Mouse (Mus musculus): ENCODE results near the gene A830018L16Rik. TPM values are rescaled to one million over a fixed set of nuclear protein-coding genes. Genes with fewer than 3 reads are reported as not detected.
"Not testable (repeated sequence)": the region's sequence is repeated elsewhere in the genome, so short reads cannot be mapped to it uniquely, and the experiment has no call there.

Gene A830018L16Rik
- polyA plus RNA-seq, 1 experiment from 2014 or later, result 0.84 TPM

- no peak for ATAC-seq (ENCODE audit: extremely low read depth, insufficient number of reproducible peaks, low FRiP score, low TSS enrichment)
- no peak overlapping the region for H3K4me2 ChIP-seq
- no peaks in the 10 kb centered on the region for H3K27me3 ChIP-seq (replicated peaks)
- no peak overlapping the region for H3K9ac ChIP-seq
- no peaks in the 10 kb centered on the region for H3K36me3 ChIP-seq
- H3K4me1 ChIP-seq, result no peaks in the 10 kb centered on the region
- no peak overlapping the region for H3K27ac ChIP-seq (replicated peaks)
- H3K4me3 ChIP-seq, result no peak overlapping the region
- H3K9me3 ChIP-seq, result peaks cover 3% of the 10 kb centered on the region; the same call in 1 of the 2 replicates
- 41% methylated on average over 5 of the region's 5 CpGs for WGBS
Observed at GRCm38 (mm10) chr1:11467065-11467643, 53.2 kb downstream of the A830018L16Rik start.

- Histone ChIP-seq H3K36me3 (no peaks in the 10 kb centered on the region), H3K4me3 (no peak overlapping the region), H3K9me3 (no peaks in the 10 kb centered on the region), H3K27ac (replicated peaks) (no peak overlapping the region), H3K4me1 (no peaks in the 10 kb centered on the region), H3K4me2 (no peak overlapping the region), H3K9ac (no peak overlapping the region), H3K27me3 (replicated peaks) (no peaks in the 10 kb centered on the region)
- WGBS, result 54% methylated on average over 2 of the region's 2 CpGs
- no peak for ATAC-seq (ENCODE audit: extremely low read depth, insufficient number of reproducible peaks, low FRiP score, low TSS enrichment)
Observed at GRCm38 (mm10) chr1:11492936-11493335, 79.0 kb downstream of the A830018L16Rik start.

- no peaks in the 10 kb centered on the region for H3K9me3 ChIP-seq
- no peak overlapping the region for H3K4me3 ChIP-seq
- ATAC-seq (ENCODE audit: extremely low read depth, insufficient number of reproducible peaks, low FRiP score, low TSS enrichment), result no peak
- no peaks in the 10 kb centered on the region for H3K4me1 ChIP-seq
- H3K9ac ChIP-seq, result no peak overlapping the region
- H3K27ac ChIP-seq (replicated peaks), result no peak overlapping the region
- no peak overlapping the region for H3K4me2 ChIP-seq
- no peaks in the 10 kb centered on the region for H3K36me3 ChIP-seq
- H3K27me3 ChIP-seq (replicated peaks), result no peaks in the 10 kb centered on the region
Observed at GRCm38 (mm10) chr1:11501556-11501955, 87.7 kb downstream of the A830018L16Rik start.

- not testable (repeated sequence) for H3K4me3 ChIP-seq; ATAC-seq (ENCODE audit: extremely low read depth, insufficient number of reproducible peaks, low FRiP score, low TSS enrichment); H3K4me1 ChIP-seq; H3K36me3 ChIP-seq; H3K27me3 ChIP-seq (replicated peaks); H3K9me3 ChIP-seq; H3K9ac ChIP-seq; H3K27ac ChIP-seq (replicated peaks); H3K4me2 ChIP-seq
- WGBS, result 76% methylated on average over 1 of the region's 1 CpGs
Observed at GRCm38 (mm10) chr1:11549810-11550209, 135.9 kb downstream of the A830018L16Rik start.

GRCm38 (mm10) chr1:11565309-11565708 is 151.4 kb downstream of the A830018L16Rik start:
- H3K36me3 ChIP-seq, result no peaks in the 10 kb centered on the region

GRCm38 (mm10) chr1:11566730-11567129 is 152.8 kb downstream of the A830018L16Rik start:
- 0 out of 2 replicates have a peak, but pooled peaks cover 3% of the 10 kb centered on the region for H3K27me3 ChIP-seq (replicated peaks)
- no peaks in the 10 kb centered on the region for H3K36me3 ChIP-seq
- WGBS, result 55% methylated on average over 2 of the region's 2 CpGs
- no peaks in the 10 kb centered on the region for H3K9me3 ChIP-seq
- no peak overlapping the region for H3K4me2 ChIP-seq
- no peak overlapping the region for H3K27ac ChIP-seq (replicated peaks)
- no peak for ATAC-seq (ENCODE audit: extremely low read depth, insufficient number of reproducible peaks, low FRiP score, low TSS enrichment)
- H3K9ac ChIP-seq, result no peak overlapping the region
- H3K4me1 ChIP-seq, result no peaks in the 10 kb centered on the region
- no peak overlapping the region for H3K4me3 ChIP-seq

More at GRCm38 (mm10) chr1:11565309-11565708, 151.4 kb downstream of the A830018L16Rik start:
- ATAC-seq (ENCODE audit: extremely low read depth, insufficient number of reproducible peaks, low FRiP score, low TSS enrichment), result no peak
- no peak overlapping the region for H3K4me2 ChIP-seq
- 0 out of 2 replicates have a peak, but pooled peaks cover 3% of the 10 kb centered on the region for H3K27me3 ChIP-seq (replicated peaks)
- no peak overlapping the region for H3K4me3 ChIP-seq
- no peaks in the 10 kb centered on the region for H3K4me1 ChIP-seq
- no peaks in the 10 kb centered on the region for H3K9me3 ChIP-seq
- WGBS, result 10% methylated on average over 6 of the region's 6 CpGs
- H3K27ac ChIP-seq (replicated peaks), result no peak overlapping the region
- H3K9ac ChIP-seq, result no peak overlapping the region

GRCm38 (mm10) chr1:11567300-11567885 is 153.5 kb downstream of the A830018L16Rik start:
- Histone ChIP-seq H3K4me3 (no peak overlapping the region), H3K4me2 (no peak overlapping the region), H3K27me3 (replicated peaks) (0 out of 2 replicates have a peak, but pooled peaks cover 3% of the 10 kb centered on the region), H3K9me3 (no peaks in the 10 kb centered on the region), H3K9ac (no peak overlapping the region), H3K36me3 (no peaks in the 10 kb centered on the region), H3K4me1 (no peaks in the 10 kb centered on the region), H3K27ac (replicated peaks) (no peak overlapping the region)
- ATAC-seq (ENCODE audit: extremely low read depth, insufficient number of reproducible peaks, low FRiP score, low TSS enrichment), result no peak

- H3K27me3 ChIP-seq (replicated peaks), result no peaks in the 10 kb centered on the region
- H3K9ac ChIP-seq, result no peak overlapping the region
- H3K36me3 ChIP-seq, result no peaks in the 10 kb centered on the region
- 76% methylated on average over 2 of the region's 2 CpGs for WGBS
- no peak overlapping the region for H3K4me3 ChIP-seq
- H3K27ac ChIP-seq (replicated peaks), result no peak overlapping the region
- no peak for ATAC-seq (ENCODE audit: extremely low read depth, insufficient number of reproducible peaks, low FRiP score, low TSS enrichment)
- no peaks in the 10 kb centered on the region for H3K4me1 ChIP-seq
- no peak overlapping the region for H3K4me2 ChIP-seq
- no peaks in the 10 kb centered on the region for H3K9me3 ChIP-seq
Observed at GRCm38 (mm10) chr1:11570274-11570673, 156.4 kb downstream of the A830018L16Rik start.

- Histone ChIP-seq H3K9me3 (no peaks in the 10 kb centered on the region), H3K36me3 (no peaks in the 10 kb centered on the region), H3K9ac (no peak overlapping the region), H3K4me3 (no peak overlapping the region), H3K4me2 (no peak overlapping the region), H3K27ac (replicated peaks) (no peak overlapping the region), H3K4me1 (no peaks in the 10 kb centered on the region), H3K27me3 (replicated peaks) (no peaks in the 10 kb centered on the region)
- ATAC-seq (ENCODE audit: extremely low read depth, insufficient number of reproducible peaks, low FRiP score, low TSS enrichment), result no peak
- 68% methylated on average over 2 of the region's 2 CpGs for WGBS
Observed at GRCm38 (mm10) chr1:11573462-11573861, 159.6 kb downstream of the A830018L16Rik start.

GRCm38 (mm10) chr1:11580026-11580425 is 166.1 kb downstream of the A830018L16Rik start:
- Histone ChIP-seq H3K4me3 (no peak overlapping the region), H3K4me2 (no peak overlapping the region), H3K27me3 (replicated peaks) (no peaks in the 10 kb centered on the region), H3K9ac (no peak overlapping the region), H3K4me1 (no peaks in the 10 kb centered on the region), H3K36me3 (no peaks in the 10 kb centered on the region), H3K9me3 (no peaks in the 10 kb centered on the region), H3K27ac (replicated peaks) (no peak overlapping the region)
- WGBS, result 43% methylated on average over 4 of the region's 4 CpGs
- no peak for ATAC-seq (ENCODE audit: extremely low read depth, insufficient number of reproducible peaks, low FRiP score, low TSS enrichment)

- Histone ChIP-seq H3K9me3 (no peaks in the 10 kb centered on the region), H3K9ac (no peak overlapping the region), H3K27ac (replicated peaks) (no peak overlapping the region), H3K4me1 (no peaks in the 10 kb centered on the region), H3K36me3 (no peaks in the 10 kb centered on the region), H3K4me2 (no peak overlapping the region), H3K4me3 (no peak overlapping the region), H3K27me3 (replicated peaks) (no peaks in the 10 kb centered on the region)
- no peak for ATAC-seq (ENCODE audit: extremely low read depth, insufficient number of reproducible peaks, low FRiP score, low TSS enrichment)
- 64% methylated on average over 10 of the region's 10 CpGs for WGBS
Observed at GRCm38 (mm10) chr1:11588305-11588704, 174.4 kb downstream of the A830018L16Rik start.

GRCm38 (mm10) chr1:11650137-11650536 is 236.2 kb downstream of the A830018L16Rik start:
- Histone ChIP-seq H3K9me3 (no peaks in the 10 kb centered on the region), H3K4me2 (no peak overlapping the region), H3K36me3 (no peaks in the 10 kb centered on the region), H3K4me3 (no peak overlapping the region), H3K27me3 (replicated peaks) (no peaks in the 10 kb centered on the region), H3K27ac (replicated peaks) (no peak overlapping the region), H3K9ac (no peak overlapping the region), H3K4me1 (no peaks in the 10 kb centered on the region)
- ATAC-seq (ENCODE audit: extremely low read depth, insufficient number of reproducible peaks, low FRiP score, low TSS enrichment), result no peak
